Mouse (Mus musculus) cortical plate, adult 2 months (tissue): ENCODE results near the gene Olfr550.

Source experiments
- CTCF ChIP-seq: fragments of 200-500 bp; IDR thresholded peaks from 2 replicates; pipeline ENCODE4 v1.5.1; 2011; ENCODE audit warnings: mild to moderate bottlenecking, control low read depth, low read length; ENCODE audit not compliant: insufficient read depth; ENCODE audit errors: extremely low read depth
- POLR2A ChIP-seq: fragments of 200-500 bp; IDR thresholded peaks from 2 replicates; pipeline ENCODE4 v1.6.1; 2011; ENCODE audit warnings: mild to moderate bottlenecking, low read length, control low read depth; ENCODE audit not compliant: insufficient read depth; ENCODE audit errors: extremely low read depth

DNA sequence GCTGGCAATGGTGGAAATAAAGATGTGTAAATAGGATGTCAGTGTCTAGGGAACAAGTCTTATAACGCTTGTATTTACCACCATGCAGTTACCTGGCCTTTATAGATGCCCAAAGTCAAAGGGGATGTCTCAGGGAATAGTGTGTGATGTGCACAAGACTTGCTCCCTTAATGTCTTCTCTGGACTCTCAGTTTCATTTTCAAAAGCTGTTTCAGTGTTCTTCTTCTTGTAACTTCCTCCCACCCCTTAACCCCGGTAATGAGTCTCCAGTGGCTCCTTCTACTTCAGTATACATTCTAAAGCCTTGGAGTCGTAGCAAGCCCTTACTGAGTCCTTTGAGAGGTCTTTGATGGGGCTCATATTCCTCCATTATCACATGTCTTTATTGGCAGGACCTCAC, 18.0 kb upstream of the Olfr550 start:
- TF ChIP-seq POLR2A, result no peak
- TF ChIP-seq CTCF, result no peak
